Mouse (Mus musculus): ENCODE data around the gene Gabrr2. TPM values are rescaled to one million over a fixed set of nuclear protein-coding genes. Genes with fewer than 3 reads are reported as not detected.

The Gabrr2 gene
- polyA plus RNA-seq, 1 experiment from 2014 or later = not detected

GRCm38 (mm10) chr4:33074851-33075250 is 12.1 kb downstream of the Gabrr2 start:
- no peak overlapping the region for H3K4me3 ChIP-seq (ENCODE audit: low read depth, low read length)
- no peaks in the 10 kb centered on the region for H3K36me3 ChIP-seq (ENCODE audit: control insufficient read depth, insufficient read depth, low read length)
- DNase-seq (ENCODE audit: low spot score) (no peak), ATAC-seq (replicated peaks; ENCODE audit: low FRiP score) (no peak)
- peaks cover 8% of the 10 kb centered on the region for H3K4me1 ChIP-seq (replicated peaks; ENCODE audit: control insufficient read depth, insufficient read depth, low read length)
- H3K4me2 ChIP-seq = no peak overlapping the region
- 79% methylated on average over 5 of the region's 5 CpGs for WGBS
- H3K9ac ChIP-seq (ENCODE audit: low read depth, low read length) = no peak overlapping the region
- H3K27me3 ChIP-seq (replicated peaks; ENCODE audit: control insufficient read depth, insufficient read depth, low read length) = no peaks in the 10 kb centered on the region
- no peak overlapping the region for H3K27ac ChIP-seq (ENCODE audit: low read depth, low read length)
- no peaks in the 10 kb centered on the region for H3K9me3 ChIP-seq (ENCODE audit: control insufficient read depth, low read length)

GRCm38 (mm10) chr4:33075776-33076524 is 13.2 kb downstream of the Gabrr2 start:
- H3K4me3 ChIP-seq (ENCODE audit: low read depth, low read length) = no peak overlapping the region
- H3K4me1 ChIP-seq (replicated peaks; ENCODE audit: control insufficient read depth, insufficient read depth, low read length) = peaks cover 8% of the 10 kb centered on the region
- H3K27me3 ChIP-seq (replicated peaks; ENCODE audit: control insufficient read depth, insufficient read depth, low read length) = no peaks in the 10 kb centered on the region
- H3K27ac ChIP-seq (ENCODE audit: low read depth, low read length) = no peak overlapping the region
- WGBS = 76% methylated on average over 5 of the region's 5 CpGs
- H3K36me3 ChIP-seq (ENCODE audit: control insufficient read depth, insufficient read depth, low read length) = no peaks in the 10 kb centered on the region
- no peak overlapping the region for H3K4me2 ChIP-seq
- DNase-seq (ENCODE audit: low spot score) (no peak), ATAC-seq (replicated peaks; ENCODE audit: low FRiP score) (no peak)
- no peak overlapping the region for H3K9ac ChIP-seq (ENCODE audit: low read depth, low read length)
- no peaks in the 10 kb centered on the region for H3K9me3 ChIP-seq (ENCODE audit: control insufficient read depth, low read length)

DNA sequence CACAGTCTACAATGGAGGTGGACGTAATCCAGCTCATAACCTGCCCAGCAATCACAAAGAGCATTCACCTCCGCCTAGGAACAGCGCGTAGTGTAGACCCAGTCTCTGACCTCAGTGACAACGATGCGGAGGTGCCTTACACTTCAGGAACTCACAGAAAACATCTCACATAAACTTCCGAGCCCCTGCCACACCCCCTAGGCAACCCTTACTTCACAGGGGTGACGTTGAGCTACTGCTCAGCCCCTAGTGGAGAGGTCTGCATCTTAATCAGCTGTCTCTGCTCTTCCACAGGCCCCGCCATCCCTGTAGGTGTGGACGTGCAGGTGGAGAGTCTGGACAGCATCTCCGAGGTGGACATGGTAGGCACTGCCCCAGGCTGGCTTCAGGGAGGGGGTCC is 14.4 kb downstream of the Gabrr2 start:
- Histone ChIP-seq H3K36me3 (ENCODE audit: control insufficient read depth, insufficient read depth, low read length) (no peaks in the 10 kb centered on the region), H3K4me1 (replicated peaks; ENCODE audit: control insufficient read depth, insufficient read depth, low read length) (peaks cover 6% of the 10 kb centered on the region), H3K4me3 (ENCODE audit: low read depth, low read length) (no peak overlapping the region), H3K9me3 (ENCODE audit: control insufficient read depth, low read length) (no peaks in the 10 kb centered on the region), H3K4me2 (no peak overlapping the region), H3K9ac (ENCODE audit: low read depth, low read length) (no peak overlapping the region), H3K27ac (ENCODE audit: low read depth, low read length) (no peak overlapping the region), H3K27me3 (replicated peaks; ENCODE audit: control insufficient read depth, insufficient read depth, low read length) (no peaks in the 10 kb centered on the region)
- 75% methylated on average over 11 of the region's 11 CpGs for WGBS
- no peak for DNase-seq (ENCODE audit: low spot score)
- ATAC-seq (replicated peaks; ENCODE audit: low FRiP score) = no peak

DNA sequence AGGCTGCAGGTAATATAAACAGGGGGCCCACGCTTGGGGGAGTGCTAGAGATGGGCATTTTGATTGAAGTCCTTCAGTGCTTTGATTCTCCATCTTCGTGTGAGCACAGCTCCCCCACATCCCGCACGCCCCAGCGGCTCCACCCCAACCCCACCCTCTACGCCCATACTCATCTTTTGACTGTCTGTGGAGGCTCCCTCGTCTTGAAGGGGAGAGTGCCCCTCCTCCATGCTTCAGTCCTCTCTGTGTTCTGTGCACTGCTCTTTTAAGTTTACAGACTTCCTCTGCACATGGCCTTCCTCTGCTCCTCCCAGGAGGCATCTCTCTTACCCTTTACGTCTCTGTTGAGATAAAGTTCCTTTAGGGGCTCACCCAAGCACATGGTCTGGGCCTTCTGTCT is 14.9 kb downstream of the Gabrr2 start:
- no peaks in the 10 kb centered on the region for H3K9me3 ChIP-seq (ENCODE audit: control insufficient read depth, low read length)

DNA sequence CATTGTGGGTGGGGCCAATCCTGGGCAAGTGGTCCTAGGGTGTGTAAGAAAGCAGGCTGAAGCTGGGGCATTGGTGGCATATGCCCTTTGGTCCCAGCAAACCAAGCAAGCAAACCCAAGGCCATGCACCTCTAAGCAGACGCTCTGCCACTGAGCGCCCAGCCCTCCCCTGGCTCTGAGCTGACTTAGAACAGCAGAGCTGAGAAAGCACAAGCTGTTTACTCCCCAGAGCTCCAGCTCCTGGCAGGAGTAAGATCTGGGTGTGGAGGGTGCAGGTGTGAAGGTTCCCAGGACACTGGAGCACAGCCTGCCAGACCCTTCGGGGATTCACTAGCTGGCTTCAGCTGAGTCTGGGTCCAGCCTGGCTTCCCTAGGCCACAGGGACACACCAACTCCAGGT is 15.7 kb downstream of the Gabrr2 start:
- H3K9me3 ChIP-seq (ENCODE audit: control insufficient read depth, low read length) = no peaks in the 10 kb centered on the region
- DNase-seq (ENCODE audit: low spot score) = no peak
- H3K36me3 ChIP-seq (ENCODE audit: control insufficient read depth, insufficient read depth, low read length) = no peaks in the 10 kb centered on the region
- no peak overlapping the region for H3K4me2 ChIP-seq
- WGBS = 83% methylated on average over 3 of the region's 3 CpGs
- no peaks in the 10 kb centered on the region; the same call in 1 of the 2 replicates for H3K27me3 ChIP-seq (replicated peaks; ENCODE audit: control insufficient read depth, insufficient read depth, low read length)
- no peak overlapping the region for H3K4me3 ChIP-seq (ENCODE audit: low read depth, low read length)
- ATAC-seq (replicated peaks; ENCODE audit: low FRiP score) = no peak; the same call in 1 of the 2 replicates
- no peak overlapping the region for H3K9ac ChIP-seq (ENCODE audit: low read depth, low read length)
- no peaks in the 10 kb centered on the region for H3K4me1 ChIP-seq (replicated peaks; ENCODE audit: control insufficient read depth, insufficient read depth, low read length)
- H3K27ac ChIP-seq (ENCODE audit: low read depth, low read length) = no peak overlapping the region

More for the DNA sequence above, 14.9 kb downstream of the Gabrr2 start:
- WGBS = 59% methylated on average over 8 of the region's 8 CpGs
- Histone ChIP-seq H3K27ac (ENCODE audit: low read depth, low read length) (no peak overlapping the region), H3K4me1 (replicated peaks; ENCODE audit: control insufficient read depth, insufficient read depth, low read length) (peaks cover under 1% of the 10 kb centered on the region), H3K4me2 (no peak overlapping the region), H3K27me3 (replicated peaks; ENCODE audit: control insufficient read depth, insufficient read depth, low read length) (no peaks in the 10 kb centered on the region), H3K4me3 (ENCODE audit: low read depth, low read length) (no peak overlapping the region), H3K36me3 (ENCODE audit: control insufficient read depth, insufficient read depth, low read length) (no peaks in the 10 kb centered on the region), H3K9ac (ENCODE audit: low read depth, low read length) (no peak overlapping the region)
- ATAC-seq (replicated peaks; ENCODE audit: low FRiP score) (no peak), DNase-seq (ENCODE audit: low spot score) (no peak)

- Histone ChIP-seq H3K27me3 (replicated peaks; ENCODE audit: control insufficient read depth, insufficient read depth, low read length) (no peaks in the 10 kb centered on the region), H3K36me3 (ENCODE audit: control insufficient read depth, insufficient read depth, low read length) (no peaks in the 10 kb centered on the region), H3K4me2 (no peak overlapping the region), H3K4me3 (ENCODE audit: low read depth, low read length) (no peak overlapping the region), H3K9ac (ENCODE audit: low read depth, low read length) (no peak overlapping the region), H3K9me3 (ENCODE audit: control insufficient read depth, low read length) (no peaks in the 10 kb centered on the region), H3K27ac (ENCODE audit: low read depth, low read length) (no peak overlapping the region), H3K4me1 (replicated peaks; ENCODE audit: control insufficient read depth, insufficient read depth, low read length) (no peaks in the 10 kb centered on the region)
- 64% methylated on average over 6 of the region's 6 CpGs for WGBS
- DNase-seq (ENCODE audit: low spot score) (no peak), ATAC-seq (replicated peaks; ENCODE audit: low FRiP score) (no peak)
Observed at GRCm38 (mm10) chr4:33099118-33099694, 36.4 kb downstream of the Gabrr2 start.

- Histone ChIP-seq H3K4me3 (ENCODE audit: low read depth, low read length) (no peak overlapping the region), H3K27ac (ENCODE audit: low read depth, low read length) (no peak overlapping the region), H3K27me3 (replicated peaks; ENCODE audit: control insufficient read depth, insufficient read depth, low read length) (no peaks in the 10 kb centered on the region), H3K4me2 (peak overlapping the region; percentile 28; the same call in 1 of the 2 replicates), H3K9me3 (ENCODE audit: control insufficient read depth, low read length) (no peaks in the 10 kb centered on the region), H3K4me1 (replicated peaks; ENCODE audit: control insufficient read depth, insufficient read depth, low read length) (peaks cover 7% of the 10 kb centered on the region), H3K36me3 (ENCODE audit: control insufficient read depth, insufficient read depth, low read length) (no peaks in the 10 kb centered on the region), H3K9ac (ENCODE audit: low read depth, low read length) (no peak overlapping the region)
- 45% methylated on average over 14 of the region's 14 CpGs for WGBS
- ATAC-seq (replicated peaks; ENCODE audit: low FRiP score) = peak; percentile 83
- no peak for DNase-seq (ENCODE audit: low spot score)
Observed at GRCm38 (mm10) chr4:33109720-33110458, 47.1 kb downstream of the Gabrr2 start.

GRCm38 (mm10) chr4:33110845-33111244 is 48.0 kb downstream of the Gabrr2 start:
- no peak for ATAC-seq (replicated peaks; ENCODE audit: low FRiP score)
- peaks cover 7% of the 10 kb centered on the region for H3K4me1 ChIP-seq (replicated peaks; ENCODE audit: control insufficient read depth, insufficient read depth, low read length)
- no peak overlapping the region for H3K4me3 ChIP-seq (ENCODE audit: low read depth, low read length)
- H3K9me3 ChIP-seq (ENCODE audit: control insufficient read depth, low read length) = no peaks in the 10 kb centered on the region
- H3K27me3 ChIP-seq (replicated peaks; ENCODE audit: control insufficient read depth, insufficient read depth, low read length) = no peaks in the 10 kb centered on the region
- no peak overlapping the region for H3K27ac ChIP-seq (ENCODE audit: low read depth, low read length)
- 86% methylated on average over 7 of the region's 7 CpGs for WGBS
- no peaks in the 10 kb centered on the region for H3K36me3 ChIP-seq (ENCODE audit: control insufficient read depth, insufficient read depth, low read length)
- no peak overlapping the region for H3K4me2 ChIP-seq
- no peak overlapping the region for H3K9ac ChIP-seq (ENCODE audit: low read depth, low read length)
- no peak for DNase-seq (ENCODE audit: low spot score)
